Mouse (Mus musculus): ENCODE measurements around the gene Sipa1l1. TPM values are rescaled to one million over a fixed set of nuclear protein-coding genes. Genes with fewer than 3 reads are reported as not detected.

Gene Sipa1l1
- total RNA-seq, 2 experiments from 2014 or later, result 26.9 to 29.9 TPM

- peak; percentile 57; the same call in 1 of the 2 replicates for ATAC-seq (replicated peaks; ENCODE audit: poor library complexity)
Measured at GRCm38 (mm10) chr12:82366754-82367153, 197.6 kb downstream of the Sipa1l1 start.

- no peak for ATAC-seq (replicated peaks; ENCODE audit: poor library complexity)
Measured at GRCm38 (mm10) chr12:82367345-82367744, 198.2 kb downstream of the Sipa1l1 start.

GRCm38 (mm10) chr12:82367986-82368385, 198.9 kb downstream of the Sipa1l1 start:
- ATAC-seq (replicated peaks; ENCODE audit: poor library complexity), result no peak

GRCm38 (mm10) chr12:82369402-82370160, 200.5 kb downstream of the Sipa1l1 start:
- ATAC-seq (replicated peaks; ENCODE audit: poor library complexity), result peak; percentile 61

- ATAC-seq (replicated peaks; ENCODE audit: poor library complexity), result no peak
Measured at GRCm38 (mm10) chr12:82371266-82371665, 202.1 kb downstream of the Sipa1l1 start.

GRCm38 (mm10) chr12:82374020-82374419, 204.9 kb downstream of the Sipa1l1 start:
- ATAC-seq (replicated peaks; ENCODE audit: poor library complexity), result no peak

GRCm38 (mm10) chr12:82382932-82383331, 213.8 kb downstream of the Sipa1l1 start:
- no peak for ATAC-seq (replicated peaks; ENCODE audit: poor library complexity)

- ATAC-seq (replicated peaks; ENCODE audit: poor library complexity), result no peak
Measured at GRCm38 (mm10) chr12:82384719-82385118, 215.6 kb downstream of the Sipa1l1 start.

GRCm38 (mm10) chr12:82387042-82387441, 217.9 kb downstream of the Sipa1l1 start:
- peak; percentile 87 for ATAC-seq (replicated peaks; ENCODE audit: poor library complexity)

GRCm38 (mm10) chr12:82387647-82388046, 218.5 kb downstream of the Sipa1l1 start:
- no peak for ATAC-seq (replicated peaks; ENCODE audit: poor library complexity)

GRCm38 (mm10) chr12:82388144-82388543, 219.0 kb downstream of the Sipa1l1 start:
- no peak for ATAC-seq (replicated peaks; ENCODE audit: poor library complexity)

GRCm38 (mm10) chr12:82394118-82394861, 225.2 kb downstream of the Sipa1l1 start:
- ATAC-seq (replicated peaks; ENCODE audit: poor library complexity), result peak; percentile 58

- no peak for ATAC-seq (replicated peaks; ENCODE audit: poor library complexity)
Measured at GRCm38 (mm10) chr12:82395194-82395593, 226.1 kb downstream of the Sipa1l1 start.

- no peak for ATAC-seq (replicated peaks; ENCODE audit: poor library complexity)
Measured at GRCm38 (mm10) chr12:82397193-82397592, 228.1 kb downstream of the Sipa1l1 start.

GRCm38 (mm10) chr12:82397751-82398150, 228.6 kb downstream of the Sipa1l1 start:
- ATAC-seq (replicated peaks; ENCODE audit: poor library complexity), result no peak

GRCm38 (mm10) chr12:82398926-82399325, 229.8 kb downstream of the Sipa1l1 start:
- no peak for ATAC-seq (replicated peaks; ENCODE audit: poor library complexity)

GRCm38 (mm10) chr12:82399971-82400720, 231.0 kb downstream of the Sipa1l1 start:
- ATAC-seq (replicated peaks; ENCODE audit: poor library complexity), result no peak

- no peak for ATAC-seq (replicated peaks; ENCODE audit: poor library complexity)
Measured at GRCm38 (mm10) chr12:82400783-82401182, 231.7 kb downstream of the Sipa1l1 start.

GRCm38 (mm10) chr12:82401440-82401839, 232.3 kb downstream of the Sipa1l1 start:
- peak; percentile 96 for ATAC-seq (replicated peaks; ENCODE audit: poor library complexity)

- no peak for ATAC-seq (replicated peaks; ENCODE audit: poor library complexity)
Measured at GRCm38 (mm10) chr12:82402635-82403034, 233.5 kb downstream of the Sipa1l1 start.

- ATAC-seq (replicated peaks; ENCODE audit: poor library complexity), result no peak
Measured at GRCm38 (mm10) chr12:82407531-82408255, 238.6 kb downstream of the Sipa1l1 start.
